Mouse (Mus musculus) monocyte, adult 2 months (primary cell): ENCODE results near the gene Mycbpap.

Experiments used
- DNase-seq, 2 experiments: peaks; one replicate each; pipeline ENCODE4 v3.0.0; 2022; ENCODE audit warnings: low spot score in 2 of 2, low read depth in 1 of 2

Gene Mycbpap

DNA sequence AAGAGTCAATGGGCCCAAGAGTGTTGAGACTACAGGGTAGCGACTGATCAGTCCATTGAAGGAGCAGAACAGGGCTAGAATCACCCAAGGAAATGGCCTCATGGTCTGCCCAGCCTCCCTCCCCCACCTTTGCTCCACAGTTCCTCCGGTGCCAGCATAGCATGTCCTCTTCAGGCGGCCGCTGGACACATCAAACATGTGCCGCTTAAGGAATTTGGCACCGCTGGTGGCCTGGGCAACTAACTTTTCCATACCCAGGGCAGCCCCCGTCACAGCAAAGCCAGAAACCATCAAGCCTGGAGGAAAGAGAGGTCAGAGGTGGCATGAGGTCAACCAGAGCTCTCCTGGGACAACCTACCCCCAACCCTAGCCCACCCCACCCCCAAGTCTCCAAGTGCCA, 39.6 kb downstream of the Mycbpap start:
- no peak for DNase-seq

GRCm38 (mm10) chr11:94480382-94480781, 41.2 kb downstream of the Mycbpap start:
- DNase-seq = no peak

GRCm38 (mm10) chr11:94477651-94478050, 43.9 kb downstream of the Mycbpap start:
- no peak for DNase-seq

- DNase-seq = no peak
Measured at GRCm38 (mm10) chr11:94475722-94476121, 45.8 kb downstream of the Mycbpap start.

DNA sequence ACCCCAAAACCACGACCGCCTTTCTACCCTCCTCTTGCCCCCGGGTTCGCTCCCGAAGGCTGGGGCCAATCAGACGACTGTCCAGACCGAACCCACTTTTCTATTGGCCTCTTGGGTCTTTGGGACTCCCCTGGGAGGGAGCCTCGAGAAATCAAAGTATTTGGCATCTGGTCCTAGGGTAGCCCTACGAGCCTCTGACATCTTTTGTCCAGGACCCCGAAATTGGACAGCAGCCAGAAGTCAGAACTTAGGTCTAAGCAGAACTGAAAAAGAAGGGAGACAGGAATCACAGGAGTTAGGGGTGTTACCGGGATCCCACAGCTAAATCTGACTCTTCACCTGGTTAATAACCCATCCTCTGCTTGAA, 47.0 kb downstream of the Mycbpap start:
- no peak for DNase-seq

DNA sequence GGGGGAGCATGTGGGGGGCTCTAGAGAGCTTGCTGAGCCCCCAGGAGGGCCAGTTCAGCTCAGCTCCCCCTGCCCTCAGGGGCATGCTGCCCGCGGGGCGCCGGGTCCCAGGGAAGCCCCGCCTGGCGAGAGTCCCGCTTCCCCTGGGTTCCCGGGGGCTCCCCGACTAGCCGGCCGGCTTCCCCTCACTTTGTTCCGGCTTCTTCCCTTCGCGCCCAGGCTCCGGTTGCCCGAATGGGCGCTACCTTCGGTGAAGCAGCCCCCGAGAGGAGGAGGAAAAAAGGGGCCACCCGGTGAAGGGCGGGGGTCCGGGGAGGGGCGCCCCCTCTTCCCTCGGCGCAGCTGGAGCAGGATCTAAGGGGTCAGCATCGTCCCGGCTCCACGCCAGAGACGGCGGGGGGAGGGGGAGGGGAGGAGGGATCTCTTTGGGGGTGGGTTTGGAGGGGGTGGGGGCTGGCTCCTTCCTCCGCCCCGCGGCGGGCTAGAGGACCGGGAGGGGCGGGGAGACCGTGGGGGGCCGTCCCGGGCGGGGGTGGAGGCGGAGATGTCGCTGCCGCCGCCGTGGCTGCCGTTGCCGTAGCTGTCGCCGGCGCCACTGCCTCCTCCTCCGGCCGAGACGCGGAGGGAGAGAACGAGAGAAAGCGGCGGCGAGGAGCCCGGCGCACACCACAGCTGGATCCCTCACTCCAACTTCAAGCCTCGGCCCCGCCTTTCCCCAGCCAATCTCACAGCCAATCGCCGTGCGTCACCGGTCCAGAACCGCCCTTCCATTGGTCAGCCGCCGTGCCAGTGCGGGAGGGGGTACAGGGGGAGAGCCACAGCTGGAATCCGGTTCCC, 47.6 kb downstream of the Mycbpap start, which contains the start of gene Cacna1g:
TSS of gene Cacna1g (minus strand) at position 492 of the 837 bp plus-strand sequence.
- no peak for DNase-seq

DNA sequence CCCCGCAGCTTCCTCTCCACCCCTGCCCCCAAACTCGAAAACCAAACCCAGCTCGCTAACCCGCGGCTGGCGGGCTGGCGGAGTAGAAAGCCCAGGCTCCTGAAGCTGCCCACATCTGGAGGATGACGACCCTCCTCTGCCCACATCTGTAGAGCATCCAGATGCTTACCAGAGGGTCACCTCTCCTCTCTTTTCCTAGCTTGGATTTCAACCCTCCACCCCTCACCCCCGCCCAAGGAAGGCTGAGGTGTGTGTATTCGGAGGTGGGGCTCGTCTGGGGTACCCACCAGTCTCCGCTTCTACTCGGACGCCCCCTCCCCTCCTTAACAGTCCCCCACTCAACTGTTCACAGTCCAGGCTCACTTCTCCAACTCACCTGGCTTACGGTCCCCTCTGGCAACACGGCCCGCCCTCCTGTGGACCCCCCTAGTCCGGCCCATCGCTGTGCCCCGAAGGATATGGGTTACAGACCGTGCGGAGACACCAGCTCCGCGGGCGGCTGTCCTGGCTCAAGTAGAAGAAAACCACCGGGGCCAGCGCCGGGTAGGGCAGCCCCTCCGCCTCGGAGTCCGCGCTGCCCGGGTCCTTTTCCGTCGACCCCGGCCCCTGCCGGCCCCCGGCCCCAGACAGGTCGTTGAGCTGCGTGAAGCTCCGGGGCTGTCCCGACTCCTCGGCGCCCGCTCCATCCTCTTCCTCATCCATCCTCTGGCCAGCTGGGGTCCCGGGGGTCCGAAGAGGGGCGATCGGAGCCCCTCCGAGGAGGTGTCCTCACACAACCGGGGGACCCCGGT, 48.4 kb downstream of the Mycbpap start:
- no peak for DNase-seq

- DNase-seq = no peak
Measured at GRCm38 (mm10) chr11:94472585-94472915, 49.0 kb downstream of the Mycbpap start.

DNA sequence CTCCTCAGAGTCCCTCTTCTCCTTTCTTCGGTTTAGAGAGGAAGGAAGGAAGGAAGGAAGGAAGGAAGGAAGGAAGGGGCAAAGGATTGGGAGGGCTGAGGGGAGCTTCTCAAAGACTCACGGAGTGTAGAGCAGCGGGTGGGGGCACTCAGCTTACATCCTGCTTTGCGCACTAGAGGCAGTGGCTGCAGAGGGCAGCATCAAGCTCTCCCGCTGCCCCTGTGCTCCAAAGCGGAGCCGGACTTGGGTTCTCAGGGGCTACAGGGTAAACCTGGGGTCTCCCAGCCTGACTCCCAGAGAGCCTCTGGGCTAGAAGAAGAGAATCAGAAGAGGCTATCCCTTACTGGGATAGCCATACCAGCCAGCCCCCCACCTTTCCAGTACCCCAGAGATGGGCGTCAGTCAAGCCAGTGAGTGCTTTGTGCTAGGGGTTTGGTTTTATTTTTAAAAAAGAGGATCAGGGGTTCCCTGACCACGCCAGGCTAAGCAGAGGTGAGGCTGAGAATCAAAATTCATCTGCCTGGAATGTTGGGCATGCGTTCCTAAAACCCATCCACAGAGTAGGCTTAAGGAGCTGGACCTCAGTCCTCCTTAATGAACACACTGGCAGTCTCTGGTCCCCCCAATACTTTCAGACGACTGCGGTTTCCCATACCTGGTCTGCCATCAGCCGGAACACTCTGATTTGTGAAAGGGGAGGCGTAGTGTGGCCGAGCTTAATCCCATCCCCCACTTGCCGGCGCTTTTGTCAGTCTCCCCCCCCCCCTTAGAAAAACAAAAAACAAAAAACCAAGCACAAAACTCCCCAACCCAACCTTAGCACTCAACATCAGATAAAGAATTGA, 49.6 kb downstream of the Mycbpap start:
- DNase-seq = no peak

DNA sequence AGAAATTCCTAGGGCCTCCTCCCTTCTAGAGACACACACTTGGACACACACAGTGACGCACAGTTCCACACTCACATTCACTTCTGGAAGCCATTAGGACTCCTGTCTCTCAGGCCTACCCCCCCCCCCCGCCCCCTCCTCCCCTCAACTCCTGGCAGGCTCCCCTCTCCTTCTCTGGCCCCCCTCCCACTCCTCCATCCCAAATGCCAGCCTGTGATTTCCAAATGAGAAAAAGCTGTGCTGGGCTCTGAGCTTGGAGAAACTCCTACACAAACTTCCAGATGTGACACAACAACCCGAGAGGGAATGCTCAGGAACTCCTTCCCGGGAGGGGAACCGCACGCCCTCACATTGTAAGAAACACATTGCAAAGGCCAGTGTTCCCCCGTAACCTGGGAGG, 51.2 kb downstream of the Mycbpap start:
- no peak for DNase-seq

- no peak for DNase-seq
Measured at GRCm38 (mm10) chr11:94469136-94470064, 52.1 kb downstream of the Mycbpap start.

- DNase-seq = no peak
Measured at GRCm38 (mm10) chr11:94468582-94469064, 52.9 kb downstream of the Mycbpap start.

- DNase-seq = no peak
Measured at GRCm38 (mm10) chr11:94466333-94466855, 55.1 kb downstream of the Mycbpap start.

GRCm38 (mm10) chr11:94464170-94464569, 57.4 kb downstream of the Mycbpap start:
- DNase-seq = no peak

DNA sequence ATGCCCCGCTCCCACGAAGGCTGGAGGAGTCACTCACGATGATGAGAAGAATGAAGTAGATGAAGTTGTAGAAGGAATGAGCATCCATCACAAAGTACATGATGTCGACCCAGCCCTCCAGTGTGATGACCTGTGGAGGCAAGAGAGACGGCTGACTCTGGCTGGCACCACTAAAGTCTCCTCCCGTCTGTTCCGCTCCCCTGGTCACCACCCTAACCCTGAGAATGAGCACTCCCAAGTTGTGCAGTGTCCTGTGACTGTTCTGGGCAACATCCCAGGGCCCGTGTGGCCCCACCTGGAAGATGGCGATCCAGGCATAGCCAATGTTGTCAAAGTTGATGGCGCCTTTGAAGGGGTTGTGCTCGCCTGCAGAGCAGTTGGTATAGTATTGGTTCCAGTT, 59.7 kb downstream of the Mycbpap start:
- DNase-seq = no peak

DNA sequence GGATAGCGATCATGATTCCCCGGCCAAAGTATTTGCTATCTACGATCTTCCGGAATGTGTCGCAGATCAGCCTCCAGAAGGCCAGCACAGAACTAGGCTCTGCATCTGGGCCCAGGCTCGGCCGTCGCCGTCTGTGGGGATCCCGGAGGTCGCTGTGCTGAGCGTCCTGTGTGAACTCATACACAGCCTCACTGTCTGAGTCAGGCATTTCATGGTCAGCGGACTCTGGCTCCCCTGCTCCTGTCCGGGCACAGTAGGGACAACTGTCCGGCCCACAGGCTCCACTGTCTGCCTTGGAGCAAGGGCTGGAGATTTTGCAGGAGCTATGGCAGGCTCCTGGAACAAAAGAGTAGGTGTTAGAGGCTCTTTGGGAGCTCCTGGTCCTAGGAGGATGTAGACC, 64.5 kb downstream of the Mycbpap start:
- DNase-seq = no peak

DNA sequence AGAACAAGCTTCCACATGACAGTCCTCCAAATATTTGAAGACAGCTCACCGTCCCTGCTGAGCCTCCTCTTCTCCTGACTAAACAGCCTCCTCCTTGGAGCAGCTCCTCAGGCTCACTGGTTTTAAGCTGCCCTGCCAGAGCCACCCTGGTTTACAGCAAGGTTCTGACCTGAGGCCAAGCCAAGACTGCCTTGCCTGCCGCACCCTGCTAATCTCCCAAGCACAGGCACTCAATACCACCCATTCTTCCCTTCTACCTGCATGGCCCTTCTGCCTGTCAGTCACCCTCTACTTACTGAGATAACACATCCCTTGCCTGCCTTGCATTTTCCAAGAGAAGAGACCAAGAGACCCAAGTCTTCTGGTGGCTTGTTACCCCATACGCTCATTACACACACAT, 65.2 kb downstream of the Mycbpap start:
- no peak for DNase-seq

DNA sequence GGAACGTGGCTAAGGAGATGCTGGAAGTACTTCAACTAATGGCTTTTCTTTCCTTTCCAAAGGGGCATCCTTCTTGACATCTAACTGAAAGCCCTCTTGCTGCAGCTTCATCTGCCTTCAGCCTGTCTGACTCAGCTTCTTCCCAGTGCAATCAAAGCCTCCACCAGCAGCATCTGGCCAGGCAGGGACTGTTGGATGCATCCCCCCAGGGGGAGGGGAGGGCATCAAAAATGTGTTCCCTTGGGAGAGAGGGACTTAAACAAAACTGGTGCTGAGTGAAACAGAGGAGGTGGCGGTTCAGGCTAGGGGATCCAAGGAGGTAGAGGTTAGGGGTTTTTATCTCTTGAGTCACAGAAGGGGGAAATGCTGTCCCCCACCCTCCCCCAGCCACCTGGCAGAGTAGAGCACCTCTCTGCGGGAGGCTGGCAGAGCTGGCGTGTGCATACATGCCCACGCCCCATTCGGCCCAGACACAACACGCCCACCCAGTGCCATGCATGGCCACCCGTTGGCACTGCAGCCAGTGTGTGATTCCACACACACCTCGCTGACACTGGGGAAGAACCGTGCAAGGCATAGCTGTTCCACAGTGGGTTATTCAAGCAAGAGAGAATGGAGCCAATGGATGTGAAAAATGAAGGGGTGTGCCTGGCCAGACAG, 66.3 kb downstream of the Mycbpap start:
- no peak for DNase-seq

- no peak for DNase-seq
Measured at GRCm38 (mm10) chr11:94454756-94455155, 66.8 kb downstream of the Mycbpap start.
